Mouse (Mus musculus) forebrain, embryonic 11.5 days (tissue): ENCODE measurements around the gene Minpp1. TPM values are rescaled to one million over a fixed set of nuclear protein-coding genes. Genes with fewer than 3 reads are reported as not detected.

Experiments used
- ATAC-seq: fragments of 200-750 bp; cut with Nextera tagmentation; replicated peaks from 2 replicates; pipeline ENCODE4 v1.8.0; 2017; ENCODE audit warnings: moderate TSS enrichment; ENCODE audit not compliant: low FRiP score
- DNase-seq: peaks from one replicate; pipeline ENCODE4 v3.0.0-alpha.2; 2017; ENCODE audit warnings: low spot score
- H3K27ac ChIP-seq: fragments of 300-500 bp; sonication (generic); 2 replicates; pipeline ENCODE4 v1.5.1; 2014; ENCODE audit warnings: low read depth, low read length
- H3K27me3 ChIP-seq: fragments of 300-500 bp; sonication (generic); 2 replicates; pipeline ENCODE4 v1.6.1; 2014; ENCODE audit warnings: mild to moderate bottlenecking, low read length, mixed read lengths; ENCODE audit not compliant: control insufficient read depth, insufficient read depth
- H3K36me3 ChIP-seq: fragments of 300-500 bp; sonication (generic); 2 replicates; pipeline ENCODE4 v1.6.1; 2014; ENCODE audit warnings: mild to moderate bottlenecking, low read length, moderate library complexity, mixed read lengths; ENCODE audit not compliant: control insufficient read depth, insufficient read depth
- H3K4me1 ChIP-seq: fragments of 300-500 bp; sonication (generic); replicated peaks from 2 replicates; pipeline ENCODE4 v1.6.1; 2014; ENCODE audit warnings: low read length, mixed read lengths; ENCODE audit not compliant: control insufficient read depth, insufficient read depth
- H3K4me2 ChIP-seq: fragments of 300-500 bp; sonication (generic); 2 replicates; pipeline ENCODE4 v1.6.1; 2014; ENCODE audit warnings: low read depth, mild to moderate bottlenecking, low read length, moderate library complexity, mixed read lengths; ENCODE audit not compliant: severe bottlenecking
- H3K4me3 ChIP-seq: fragments of 300-500 bp; sonication (generic); 2 replicates; pipeline ENCODE4 v1.5.1; 2014; ENCODE audit warnings: low read depth, low read length
- H3K9ac ChIP-seq: fragments of 300-500 bp; sonication (generic); 2 replicates; pipeline ENCODE4 v1.6.1; 2014; ENCODE audit warnings: low read length
- H3K9me3 ChIP-seq: fragments of 300-500 bp; sonication (generic); 2 replicates; pipeline ENCODE4 v1.6.1; 2016; ENCODE audit warnings: low read length, mixed read lengths; ENCODE audit not compliant: control insufficient read depth
- WGBS: fragments of 180-500 bp; shearing (Covaris S2); extraction: QIAGEN DNeasy Blood & Tissue Kit; methylation state at CpG from one replicate; pipeline ENCODE4 v1.1.7; 2014; 5-methylcytosine and 5-hydroxymethylcytosine counted together
- polyA plus RNA-seq: library from polyadenylated mRNA; unstranded; fragments of >200 nt; fragmentation: Nextera tagmentation; extraction: Ambion mirVana; gene quantifications from 2 replicates; pipeline ENCODE4 v1.2.1, GENCODE M21; 2014

Gene Minpp1
- polyA plus RNA-seq, 1 experiment from 2014 or later, result 66.0 TPM

DNA sequence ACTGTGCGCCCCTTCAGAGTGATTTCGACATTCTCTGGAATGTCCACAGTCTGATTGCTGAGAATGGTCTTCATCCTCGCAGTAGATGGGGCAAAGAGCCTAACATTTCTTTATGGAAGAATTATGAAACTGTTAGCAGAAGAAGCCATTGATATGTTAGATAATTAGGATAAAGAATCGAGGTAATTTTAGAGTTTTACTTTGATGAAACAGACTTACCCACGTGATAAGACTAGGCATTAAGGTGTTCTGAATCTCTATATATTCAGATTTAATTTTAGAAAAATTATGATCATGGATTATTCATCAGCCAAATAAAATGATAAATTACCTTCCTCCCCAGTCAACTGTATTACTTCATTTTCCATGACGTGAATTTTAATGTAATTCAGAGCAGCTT, 19.1 kb upstream of the Minpp1 start, which contains the start of gene Rpl9-ps6:
Gene Rpl9-ps6 (minus strand): TSS at position 101 of the 400 bp plus-strand sequence.
- Histone ChIP-seq H3K27me3 (no peaks in the 10 kb centered on the region), H3K27ac (no peak within 1 kb of the TSS), H3K4me3 (no peak within 1 kb of the TSS), H3K9ac (no peak within 1 kb of the TSS), H3K9me3 (no peaks in the 10 kb centered on the region), H3K36me3 (no peaks in the 10 kb centered on the region), H3K4me1 (no peaks in the 10 kb centered on the region), H3K4me2 (no peak within 1 kb of the TSS)
- no peak for ATAC-seq
- 87% methylated on average over 5 of the region's 6 CpGs for WGBS
- DNase-seq, result no peak

DNA sequence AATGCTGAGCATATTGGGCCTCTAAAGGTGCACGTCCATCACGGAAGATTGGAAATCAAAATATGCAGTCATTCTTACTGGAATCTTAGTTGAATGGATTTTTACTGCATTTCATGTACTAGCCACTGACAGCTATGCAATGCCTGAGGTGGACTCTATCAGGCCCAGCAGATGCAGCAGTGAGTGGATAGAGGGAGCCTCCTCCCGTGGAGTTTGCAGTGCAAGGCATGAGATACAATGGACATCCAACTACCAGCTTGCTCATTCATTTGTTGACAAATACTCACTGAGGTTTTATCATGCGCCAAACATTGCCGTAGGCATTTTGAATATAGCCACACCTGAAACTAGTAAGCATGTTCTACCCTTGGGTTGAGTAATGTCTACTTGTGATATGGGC, 18.2 kb upstream of the Minpp1 start:
- ATAC-seq, result no peak

DNA sequence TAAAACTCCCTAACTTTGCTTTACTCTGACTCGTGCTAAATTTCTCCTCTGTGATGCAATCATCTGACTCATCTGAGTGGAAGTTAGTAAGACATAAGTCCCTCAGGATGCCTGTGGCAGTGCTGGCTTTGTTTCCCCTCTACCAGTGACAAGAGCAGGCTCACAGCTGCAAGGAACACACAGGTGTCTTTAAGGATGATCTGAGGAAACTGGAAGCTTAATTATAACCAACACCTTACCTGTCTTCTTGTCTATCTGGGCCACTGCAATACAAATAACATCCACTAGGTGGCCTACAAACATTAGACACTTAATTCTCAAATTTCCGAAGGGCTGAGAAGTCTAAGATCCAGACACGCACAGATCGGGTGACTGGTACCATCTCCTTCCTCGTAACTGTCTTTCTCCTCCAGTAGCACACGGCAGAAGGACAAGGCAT, 15.5 kb upstream of the Minpp1 start:
- Histone ChIP-seq H3K4me2 (no peak overlapping the region), H3K9me3 (no peaks in the 10 kb centered on the region), H3K27ac (no peak overlapping the region), H3K9ac (no peak overlapping the region), H3K4me1 (no peaks in the 10 kb centered on the region), H3K4me3 (no peak overlapping the region), H3K36me3 (no peaks in the 10 kb centered on the region), H3K27me3 (no peaks in the 10 kb centered on the region)
- WGBS, result 50% methylated on average over 6 of the region's 6 CpGs
- DNase-seq (no peak), ATAC-seq (no peak)

More for the DNA sequence above, 18.2 kb upstream of the Minpp1 start:
- H3K4me3 ChIP-seq, result no peak overlapping the region
- no peaks in the 10 kb centered on the region for H3K4me1 ChIP-seq
- no peak overlapping the region for H3K9ac ChIP-seq
- no peak overlapping the region for H3K4me2 ChIP-seq
- no peaks in the 10 kb centered on the region for H3K36me3 ChIP-seq
- H3K27ac ChIP-seq, result no peak overlapping the region
- H3K27me3 ChIP-seq, result no peaks in the 10 kb centered on the region
- no peak for DNase-seq
- H3K9me3 ChIP-seq, result no peaks in the 10 kb centered on the region
- 94% methylated on average over 5 of the region's 5 CpGs for WGBS

DNA sequence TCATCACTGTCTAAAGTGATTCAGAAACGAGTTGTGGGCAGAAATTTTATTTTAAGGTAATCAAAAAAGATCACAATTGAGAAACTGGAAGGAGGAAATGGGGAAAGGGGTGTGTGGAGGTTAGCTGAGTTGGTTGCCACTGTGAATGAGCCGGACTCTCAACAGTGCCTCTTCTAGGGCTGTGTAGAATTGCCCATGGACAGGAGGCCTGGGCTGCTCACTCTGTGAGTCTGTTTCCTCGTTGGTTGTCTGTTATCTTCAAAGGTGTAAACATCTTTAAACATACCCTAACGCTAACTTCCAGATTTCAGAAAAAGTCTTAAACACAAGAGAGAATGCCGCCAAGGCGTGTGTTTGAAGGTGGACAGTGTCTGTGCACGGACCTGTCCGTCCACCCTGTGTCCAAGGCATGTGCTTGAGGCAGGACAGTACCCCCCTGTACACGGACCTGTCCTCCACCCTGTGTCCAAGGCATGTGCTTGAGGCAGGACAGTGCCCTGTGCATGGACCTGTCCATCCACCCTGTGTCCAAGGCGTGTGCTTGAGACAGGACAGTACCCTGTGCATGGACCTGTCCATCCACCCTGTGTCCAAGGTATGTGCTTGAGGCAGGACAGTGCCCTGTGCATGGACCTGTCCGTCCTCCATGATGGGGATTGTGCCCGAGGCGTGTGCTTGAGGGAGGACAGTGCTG, 14.9 kb upstream of the Minpp1 start:
- ATAC-seq (no peak), DNase-seq (no peak)
- Histone ChIP-seq H3K9me3 (no peaks in the 10 kb centered on the region), H3K4me1 (no peaks in the 10 kb centered on the region), H3K27me3 (no peaks in the 10 kb centered on the region), H3K4me3 (no peak overlapping the region), H3K9ac (no peak overlapping the region), H3K4me2 (no peak overlapping the region), H3K27ac (no peak overlapping the region), H3K36me3 (no peaks in the 10 kb centered on the region)
- 91% methylated on average over 13 of the region's 13 CpGs for WGBS

DNA sequence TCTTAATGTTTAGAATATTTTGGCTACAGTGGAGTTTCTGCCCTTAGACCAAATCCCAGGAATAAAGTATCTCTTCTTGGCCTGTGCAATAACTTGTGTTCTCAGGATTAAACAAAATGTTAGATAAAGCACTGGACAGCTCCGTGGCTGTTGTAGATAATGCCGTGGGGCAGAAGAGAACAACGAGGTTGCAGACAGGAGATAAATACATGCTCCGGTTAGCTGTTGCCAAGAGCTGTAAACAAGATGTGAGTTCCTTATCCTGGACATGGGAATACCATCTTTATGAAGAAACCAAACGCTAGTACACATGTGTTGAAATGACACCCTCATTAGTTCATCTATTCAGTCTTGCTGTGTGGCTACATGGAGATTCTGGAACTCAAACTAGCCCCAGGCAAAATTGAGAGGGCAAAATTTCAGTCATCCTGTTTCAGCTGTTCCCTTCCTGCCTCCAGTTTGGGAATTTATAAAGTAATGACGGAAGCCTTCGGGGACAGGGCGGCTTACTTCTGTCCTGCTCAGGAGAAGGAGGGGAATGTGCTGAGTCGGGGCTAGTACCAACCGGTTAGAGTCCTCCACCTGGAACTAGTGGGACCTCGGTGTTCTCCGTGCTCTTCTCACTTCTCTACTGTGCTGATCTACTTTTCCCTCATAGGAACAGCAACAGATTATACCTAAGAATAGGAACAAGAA, 9.4 kb upstream of the Minpp1 start:
- DNase-seq, result no peak
- ATAC-seq, result no peak
- no peak overlapping the region for H3K4me3 ChIP-seq
- no peaks in the 10 kb centered on the region for H3K36me3 ChIP-seq
- H3K4me2 ChIP-seq, result no peak overlapping the region
- H3K4me1 ChIP-seq, result no peaks in the 10 kb centered on the region
- H3K9ac ChIP-seq, result no peak overlapping the region
- H3K27me3 ChIP-seq, result no peaks in the 10 kb centered on the region
- WGBS, result 91% methylated on average over 12 of the region's 12 CpGs
- no peak overlapping the region for H3K27ac ChIP-seq
- no peaks in the 10 kb centered on the region for H3K9me3 ChIP-seq

DNA sequence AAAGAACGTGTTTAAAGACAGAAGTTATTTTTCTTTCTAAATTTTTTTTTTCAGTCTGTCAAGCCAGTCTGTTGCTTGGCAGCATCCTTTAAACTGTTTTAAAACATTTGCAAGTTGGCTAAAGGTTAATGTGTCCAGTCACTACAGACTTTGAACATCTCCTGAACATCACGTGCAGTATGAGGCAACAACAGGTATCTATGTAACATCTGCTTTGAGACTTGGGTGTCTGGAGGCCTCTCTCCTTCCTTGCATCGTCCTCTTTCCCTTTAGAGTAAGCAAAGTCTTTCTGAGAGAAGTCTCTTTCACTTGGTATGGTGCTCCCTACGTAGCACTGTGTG, 8.9 kb upstream of the Minpp1 start:
- Histone ChIP-seq H3K27ac (no peak overlapping the region), H3K9ac (no peak overlapping the region), H3K27me3 (no peaks in the 10 kb centered on the region), H3K4me2 (no peak overlapping the region), H3K4me1 (no peaks in the 10 kb centered on the region), H3K4me3 (no peak overlapping the region), H3K9me3 (no peaks in the 10 kb centered on the region), H3K36me3 (no peaks in the 10 kb centered on the region)
- no peak for DNase-seq
- no peak for ATAC-seq
- 82% methylated on average over 4 of the region's 4 CpGs for WGBS

DNA sequence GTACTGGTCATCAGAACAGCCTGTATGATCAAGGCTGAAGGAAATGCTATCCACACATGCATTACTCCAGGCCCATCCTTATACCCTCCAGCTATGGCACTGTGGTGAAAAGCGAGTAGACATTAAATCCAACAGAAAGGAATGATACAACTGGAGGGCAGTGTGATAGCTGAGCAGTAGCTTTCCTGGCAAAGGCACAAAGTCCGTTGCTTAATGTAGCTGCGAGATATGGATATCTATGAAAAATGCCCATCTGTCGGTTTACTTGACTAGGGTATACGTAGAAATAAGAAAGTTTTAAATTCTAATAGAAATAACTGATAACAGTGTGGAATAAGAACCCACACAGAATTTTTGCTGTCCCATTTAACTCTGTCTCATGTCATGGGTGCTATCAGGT, 5.3 kb upstream of the Minpp1 start:
- Histone ChIP-seq H3K4me2 (no peak overlapping the region), H3K4me3 (no peak overlapping the region), H3K27me3 (no peaks in the 10 kb centered on the region), H3K36me3 (no peaks in the 10 kb centered on the region), H3K4me1 (no peaks in the 10 kb centered on the region; the same call in 1 of the 2 replicates), H3K9ac (no peak overlapping the region), H3K9me3 (no peaks in the 10 kb centered on the region), H3K27ac (no peak overlapping the region)
- ATAC-seq, result no peak
- no peak for DNase-seq
- WGBS, result 87% methylated on average over 5 of the region's 5 CpGs

DNA sequence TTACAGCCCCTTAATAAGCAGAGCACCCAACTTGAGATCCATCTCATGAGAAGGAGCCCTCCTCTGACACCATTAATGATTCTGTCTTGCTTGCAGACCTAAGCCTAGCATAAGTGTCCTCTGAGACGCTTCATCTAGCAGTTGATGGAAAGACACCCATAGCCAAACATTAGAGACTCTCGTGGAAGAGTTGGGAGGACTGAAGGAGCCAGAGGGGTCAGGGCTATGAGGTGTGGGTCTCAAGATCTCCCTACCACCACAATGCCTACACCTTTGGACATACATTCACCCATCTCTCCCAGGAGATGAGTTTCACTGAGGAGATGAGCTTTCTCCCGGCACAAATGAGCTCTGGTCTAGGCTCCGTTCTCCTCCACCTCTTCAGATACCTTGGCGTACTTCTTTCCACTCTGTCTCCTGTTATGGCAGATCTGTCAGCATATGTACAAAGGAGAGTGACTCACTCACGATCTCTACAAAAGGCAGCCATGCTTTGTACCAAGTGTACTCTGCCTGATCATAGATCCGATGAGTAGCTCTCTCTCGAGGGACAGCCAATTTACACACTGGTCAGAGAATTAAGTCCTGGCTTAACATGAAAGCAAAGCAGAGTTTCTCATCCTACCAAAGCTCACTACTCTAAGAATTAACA, 4.7 kb upstream of the Minpp1 start:
- 90% methylated on average over 8 of the region's 8 CpGs for WGBS
- Histone ChIP-seq H3K4me1 (no peaks in the 10 kb centered on the region; the same call in 1 of the 2 replicates), H3K27me3 (no peaks in the 10 kb centered on the region)

More for the DNA sequence above, 4.7 kb upstream of the Minpp1 start:
- Histone ChIP-seq H3K4me2 (no peak overlapping the region), H3K4me3 (no peak overlapping the region), H3K9ac (no peak overlapping the region), H3K27ac (no peak overlapping the region), H3K9me3 (no peaks in the 10 kb centered on the region), H3K36me3 (no peaks in the 10 kb centered on the region)
- DNase-seq (no peak), ATAC-seq (no peak)
